Mouse (Mus musculus) embryonic facial prominence, embryonic 14.5 days (tissue): ENCODE measurements around the gene Trat1. TPM values are rescaled to one million over a fixed set of nuclear protein-coding genes. Genes with fewer than 3 reads are reported as not detected.

ENCODE experiments used
- ATAC-seq: fragments of 200-750 bp; cut with Nextera tagmentation; 2 replicates; pipeline ENCODE4 v1.8.0; 2017; ENCODE audit warnings: low read depth, moderate number of reproducible peaks, moderate TSS enrichment
- DNase-seq: peaks from one replicate; pipeline ENCODE4 v3.0.0-alpha.2; 2015; ENCODE audit warnings: low spot score
- H3K27ac ChIP-seq: fragments of 300-500 bp; sonication (generic); replicated peaks from 2 replicates; pipeline ENCODE4 v1.5.1; 2014; ENCODE audit warnings: low read depth, mild to moderate bottlenecking, low read length, moderate library complexity
- H3K27me3 ChIP-seq: fragments of 300-500 bp; sonication (generic); replicated peaks from 2 replicates; pipeline ENCODE4 v1.6.1; 2014; ENCODE audit warnings: low read length; ENCODE audit not compliant: control insufficient read depth, insufficient read depth
- H3K36me3 ChIP-seq: fragments of 300-500 bp; sonication (generic); 2 replicates; pipeline ENCODE4 v1.6.1; 2014; ENCODE audit warnings: low read length, mixed read lengths; ENCODE audit not compliant: control insufficient read depth, insufficient read depth
- H3K4me1 ChIP-seq: fragments of 300-500 bp; sonication (generic); 2 replicates; pipeline ENCODE4 v1.6.1; 2014; ENCODE audit warnings: antibody characterized with exemption, low read length; ENCODE audit not compliant: control insufficient read depth, insufficient read depth
- H3K4me2 ChIP-seq: fragments of 300-500 bp; sonication (generic); 2 replicates; pipeline ENCODE4 v1.6.1; 2014; ENCODE audit warnings: low read depth, mild to moderate bottlenecking, low read length, moderate library complexity, mixed read lengths
- H3K4me3 ChIP-seq: fragments of 300-500 bp; sonication (generic); 2 replicates; pipeline ENCODE4 v1.5.1; 2014; ENCODE audit warnings: low read depth, mild to moderate bottlenecking, low read length
- H3K9ac ChIP-seq: fragments of 300-500 bp; sonication (generic); 2 replicates; pipeline ENCODE4 v1.6.1; 2014; ENCODE audit warnings: low read depth, mild to moderate bottlenecking, low read length, moderate library complexity, mixed read lengths
- H3K9me3 ChIP-seq: fragments of 300-500 bp; sonication (generic); 2 replicates; pipeline ENCODE4 v1.6.1; 2016; ENCODE audit warnings: low read length; ENCODE audit not compliant: control insufficient read depth
- WGBS: fragments of 180-500 bp; shearing (Covaris S2); extraction: QIAGEN DNeasy Blood & Tissue Kit; methylation state at CpG from one replicate; pipeline ENCODE4 v1.1.7; 2014; 5-methylcytosine and 5-hydroxymethylcytosine counted together
- polyA plus RNA-seq: library from polyadenylated mRNA; unstranded; fragments of >200 nt; fragmentation: Nextera tagmentation; extraction: Ambion mirVana; gene quantifications from 2 replicates; pipeline ENCODE4 v1.2.1, GENCODE M21; 2014

Gene Trat1
- polyA plus RNA-seq, 1 experiment from 2014 or later: 0.04 TPM

DNA sequence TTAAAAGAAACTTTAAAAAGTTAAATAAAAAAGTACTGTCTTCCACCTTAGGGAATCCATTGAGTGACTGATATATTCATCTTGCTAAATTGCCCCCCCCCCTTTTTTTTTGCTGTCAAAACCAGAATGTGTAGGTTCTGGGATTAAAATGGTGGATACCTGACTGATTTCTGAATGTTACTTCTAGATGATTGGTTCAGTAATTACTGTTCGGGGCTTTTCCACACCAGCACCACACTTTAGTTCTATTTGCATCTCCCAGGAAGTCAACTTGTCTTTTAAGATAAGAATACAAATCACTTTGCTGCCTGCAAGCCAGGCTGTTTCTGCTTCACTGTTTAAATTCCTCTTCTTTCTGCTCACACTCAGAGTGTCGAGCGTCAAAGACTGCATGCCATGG lies 26.5 kb upstream of the Trat1 start:
- Histone ChIP-seq H3K9me3 (no peaks in the 10 kb centered on the region), H3K27ac (no peak overlapping the region), H3K4me1 (no peaks in the 10 kb centered on the region), H3K36me3 (no peaks in the 10 kb centered on the region), H3K4me2 (no peak overlapping the region), H3K27me3 (no peaks in the 10 kb centered on the region), H3K9ac (no peak overlapping the region), H3K4me3 (no peak overlapping the region)
- WGBS: 84% methylated on average over 3 of the region's 3 CpGs
- DNase-seq (no peak), ATAC-seq (no peak)

DNA sequence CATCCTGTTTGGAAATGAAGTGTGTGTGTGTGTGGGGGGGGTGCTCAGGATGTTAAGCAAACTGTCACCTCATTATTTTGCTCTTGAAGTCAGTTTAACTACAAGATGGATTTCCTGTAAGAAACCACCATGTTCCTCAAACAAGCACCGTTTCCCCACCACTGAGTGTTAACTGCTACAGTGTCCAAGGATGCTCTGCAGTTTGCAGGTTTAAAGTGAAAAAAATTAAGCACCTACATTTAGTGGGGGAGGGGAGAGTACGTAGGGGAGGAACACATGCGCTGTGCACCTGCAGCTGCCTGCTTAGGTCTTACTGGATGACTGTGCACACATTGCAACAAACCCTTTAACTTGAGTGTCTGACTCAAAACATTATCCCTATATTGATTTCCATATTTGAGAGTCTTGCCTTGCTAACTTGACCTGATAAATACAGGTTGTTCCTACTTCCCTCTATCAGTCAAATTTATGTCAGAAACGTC lies 16.9 kb upstream of the Trat1 start:
- Histone ChIP-seq H3K27me3 (no peaks in the 10 kb centered on the region), H3K4me1 (no peaks in the 10 kb centered on the region), H3K36me3 (no peaks in the 10 kb centered on the region), H3K27ac (no peak overlapping the region), H3K9me3 (no peaks in the 10 kb centered on the region), H3K9ac (no peak overlapping the region), H3K4me2 (no peak overlapping the region), H3K4me3 (no peak overlapping the region)
- WGBS: 70% methylated on average over 4 of the region's 4 CpGs
- DNase-seq (no peak), ATAC-seq (no peak)

GRCm38 (mm10) chr16:48786258-48786657 lies 14.4 kb upstream of the Trat1 start:
- Histone ChIP-seq H3K36me3 (no peaks in the 10 kb centered on the region), H3K4me3 (no peak overlapping the region), H3K9ac (no peak overlapping the region), H3K9me3 (no peaks in the 10 kb centered on the region), H3K27me3 (no peaks in the 10 kb centered on the region), H3K27ac (no peak overlapping the region), H3K4me2 (no peak overlapping the region), H3K4me1 (no peaks in the 10 kb centered on the region)
- 76% methylated on average over 3 of the region's 3 CpGs for WGBS
- no peak for ATAC-seq
- no peak for DNase-seq

DNA sequence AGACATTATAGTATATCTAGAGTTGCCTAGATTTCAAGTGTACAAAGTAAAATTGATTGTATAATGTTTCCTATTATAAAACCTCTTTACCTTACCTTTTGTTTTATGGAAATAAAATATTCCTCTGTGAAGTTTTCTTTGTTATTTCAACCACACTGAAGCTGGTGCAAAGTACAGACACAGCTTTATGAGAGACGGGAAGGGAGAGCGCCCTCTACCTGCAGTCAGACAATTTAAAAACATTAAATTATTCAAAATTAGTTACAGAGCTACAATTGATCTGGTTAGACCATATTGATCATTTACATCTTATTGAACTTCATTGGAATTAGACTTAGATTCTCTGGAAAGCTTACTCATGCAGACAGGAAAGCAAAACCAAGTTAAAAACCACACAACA lies 5.4 kb upstream of the Trat1 start:
- Histone ChIP-seq H3K4me2 (no peak overlapping the region), H3K4me1 (no peaks in the 10 kb centered on the region), H3K27ac (no peak overlapping the region), H3K27me3 (no peaks in the 10 kb centered on the region), H3K36me3 (no peaks in the 10 kb centered on the region), H3K4me3 (no peak overlapping the region), H3K9ac (no peak overlapping the region), H3K9me3 (no peaks in the 10 kb centered on the region)
- 58% methylated on average over 2 of the region's 2 CpGs for WGBS
- DNase-seq (no peak), ATAC-seq (no peak)

- Histone ChIP-seq H3K27me3 (no peaks in the 10 kb centered on the region), H3K4me3 (no peak overlapping the region), H3K27ac (no peak overlapping the region), H3K36me3 (no peaks in the 10 kb centered on the region), H3K4me1 (no peaks in the 10 kb centered on the region), H3K9ac (no peak overlapping the region), H3K4me2 (no peak overlapping the region), H3K9me3 (no peaks in the 10 kb centered on the region)
- ATAC-seq (no peak), DNase-seq (no peak)
- WGBS: 82% methylated on average over 3 of the region's 3 CpGs
These were observed 2.6 kb downstream of the Trat1 start for GRCm38 (mm10) chr16:48769183-48769582.

DNA sequence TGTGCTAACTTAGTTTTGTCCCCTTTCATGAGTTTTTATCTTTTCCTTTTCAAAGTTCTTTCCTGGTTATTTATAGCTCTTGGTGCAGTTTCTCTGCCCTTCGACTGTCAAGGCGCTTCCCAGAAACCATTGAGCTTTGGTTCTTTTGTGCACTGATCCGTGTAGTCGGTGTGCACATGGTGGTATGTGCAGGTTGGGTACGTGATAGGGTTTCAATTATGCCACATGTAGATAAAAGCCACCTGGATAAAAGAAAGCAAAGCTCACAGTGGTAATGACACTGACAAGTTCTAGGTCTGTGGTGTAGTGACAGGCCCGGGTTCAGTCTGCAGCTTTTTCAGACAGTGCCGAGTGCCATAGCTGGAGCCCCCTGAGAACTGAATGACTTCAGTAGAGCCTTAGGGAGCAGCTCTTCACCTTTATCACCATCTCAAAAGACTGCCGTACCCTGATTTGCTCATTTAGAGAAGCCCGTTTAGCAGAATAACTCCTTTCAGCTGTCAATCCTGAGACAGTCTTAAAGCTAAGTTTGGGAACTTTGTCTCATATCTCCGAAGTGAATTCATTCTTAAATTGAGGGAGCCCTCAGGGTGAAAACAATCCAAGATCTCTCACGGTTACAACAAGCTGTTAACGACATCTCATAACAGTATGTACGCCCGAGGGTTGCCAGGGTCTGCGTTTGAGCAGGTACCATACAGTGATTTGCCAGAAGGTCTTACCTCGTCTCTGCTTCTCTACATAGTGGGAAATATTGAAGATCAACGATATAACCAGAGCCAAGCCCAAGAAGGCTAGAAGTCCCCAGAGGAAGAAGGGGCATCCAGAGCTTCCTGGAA lies 11.0 kb downstream of the Trat1 start:
- H3K27me3 ChIP-seq: no peaks in the 10 kb centered on the region
- no peak overlapping the region for H3K4me3 ChIP-seq
- H3K9ac ChIP-seq: no peak overlapping the region
- no peak overlapping the region for H3K4me2 ChIP-seq
- no peak overlapping the region for H3K27ac ChIP-seq
- peak; percentile 2 for DNase-seq
- H3K9me3 ChIP-seq: no peaks in the 10 kb centered on the region
- ATAC-seq: no peak
- WGBS: 71% methylated on average over 17 of the region's 17 CpGs
- no peaks in the 10 kb centered on the region for H3K36me3 ChIP-seq
- no peaks in the 10 kb centered on the region for H3K4me1 ChIP-seq

DNA sequence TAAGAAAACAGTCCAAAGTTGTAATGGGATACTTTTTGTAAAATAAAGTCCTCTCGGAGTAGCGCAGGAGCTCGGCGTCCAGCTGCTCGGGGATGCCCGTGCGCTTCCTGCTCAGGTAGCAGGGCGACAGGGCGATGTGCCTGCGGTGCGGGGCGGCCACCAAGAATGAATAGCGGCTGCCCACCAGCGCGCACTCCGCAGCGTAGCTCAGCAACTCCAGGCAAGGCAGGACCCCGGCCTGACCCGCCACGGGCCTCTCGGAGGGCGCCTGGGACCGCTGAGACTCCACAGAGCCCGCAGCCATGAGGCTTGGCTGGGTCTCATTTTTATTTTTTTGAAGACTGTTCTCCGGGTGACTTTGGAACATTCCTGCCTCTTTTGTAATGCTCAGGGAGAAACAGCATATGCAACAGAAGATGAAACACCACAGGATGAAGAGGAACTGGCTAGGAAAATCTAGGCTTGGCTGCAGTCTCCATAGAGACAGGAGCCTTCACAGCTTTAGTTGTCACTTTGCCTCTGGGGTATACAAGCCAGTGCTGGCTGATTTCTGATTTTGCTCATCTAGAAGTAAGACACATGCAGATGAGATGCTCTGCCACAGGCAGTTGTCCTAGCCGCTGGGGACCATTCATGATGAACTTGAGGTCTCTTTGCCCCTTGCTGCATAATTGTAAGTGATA lies 21.5 kb downstream of the Trat1 start:
- WGBS: 11% methylated on average over 21 of the region's 26 CpGs
- H3K4me1 ChIP-seq: no peaks in the 10 kb centered on the region
- ATAC-seq (no peak), DNase-seq (no peak)
- no peaks in the 10 kb centered on the region for H3K36me3 ChIP-seq
- peak overlapping the region; percentile 48 for H3K4me2 ChIP-seq
- H3K27ac ChIP-seq: no peak overlapping the region
- no peaks in the 10 kb centered on the region for H3K27me3 ChIP-seq
- no peak overlapping the region for H3K9ac ChIP-seq
- H3K4me3 ChIP-seq: peak overlapping the region; percentile 24; the same call in 1 of the 2 replicates
- no peaks in the 10 kb centered on the region for H3K9me3 ChIP-seq

DNA sequence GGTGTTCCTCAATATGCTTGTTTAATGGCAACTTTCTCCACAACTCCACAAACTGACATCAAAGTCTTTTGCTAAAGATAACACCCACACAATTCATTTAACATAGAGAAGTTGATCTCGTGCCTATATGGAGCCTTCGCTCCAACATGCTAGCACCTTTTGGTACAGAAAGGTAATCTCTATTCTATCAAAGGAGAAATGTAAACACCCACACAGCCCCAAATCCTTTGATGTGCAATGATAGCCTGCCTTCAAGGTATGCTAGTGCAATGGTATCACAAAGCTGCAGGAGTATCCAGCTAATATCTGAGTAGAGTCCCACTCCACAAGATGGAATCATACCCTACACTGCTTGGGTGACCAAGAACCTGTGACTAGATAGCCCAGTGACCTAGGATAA lies 26.4 kb downstream of the Trat1 start:
- H3K36me3 ChIP-seq: no peaks in the 10 kb centered on the region
- no peak overlapping the region for H3K9ac ChIP-seq
- WGBS: 84% methylated on average over 2 of the region's 2 CpGs
- no peak overlapping the region for H3K27ac ChIP-seq
- no peaks in the 10 kb centered on the region for H3K4me1 ChIP-seq
- no peak for ATAC-seq
- H3K27me3 ChIP-seq: no peaks in the 10 kb centered on the region
- no peak for DNase-seq
- H3K4me3 ChIP-seq: no peak overlapping the region
- no peak overlapping the region for H3K4me2 ChIP-seq
- no peaks in the 10 kb centered on the region for H3K9me3 ChIP-seq
